In the genomic region with DNA sequence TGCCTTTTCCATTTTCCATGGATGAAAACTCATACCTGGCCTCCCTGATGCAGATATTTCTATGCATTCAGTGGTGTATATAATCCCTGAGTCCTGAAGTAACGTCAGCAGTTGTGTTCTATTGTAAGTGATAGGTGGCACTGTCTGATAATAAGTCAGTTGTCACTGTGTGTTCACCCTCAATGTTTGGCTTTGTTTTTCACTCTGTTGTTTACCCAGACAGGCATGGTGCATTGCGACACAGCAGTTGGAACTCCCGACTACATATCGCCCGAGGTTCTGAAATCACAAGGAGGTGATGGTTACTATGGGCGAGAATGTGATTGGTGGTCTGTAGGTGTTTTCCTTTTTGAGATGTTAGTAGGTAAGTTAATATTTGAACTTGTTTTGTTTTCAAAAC, we compare ENCODE assay signal across 18 mouse cellular contexts.
"Had no signal": no experiment of that assay in that cellular context is flagged by ENCODE, and none has a peak within 500 bp of the region (broad histone marks: within the 10 kb centered on the region; RNA-seq: fewer than 3 reads in every experiment).

No protein-coding gene starts in this region.

- H3K27ac ChIP-seq: midbrain, embryonic 10.5 days; midbrain, embryonic 12.5 days; neural tube, embryonic 13.5 days; neural tube, embryonic 15.5 days had no signal

- H3K9ac ChIP-seq: lung, embryonic 14.5 days; midbrain, embryonic 12.5 days; neural tube, embryonic 13.5 days; neural tube, embryonic 15.5 days had no signal

- H3K4me3 ChIP-seq: midbrain, embryonic 10.5 days; midbrain, embryonic 12.5 days; myocyte; neural tube, embryonic 13.5 days; neural tube, embryonic 15.5 days had no signal

- ATAC-seq: midbrain, embryonic 16.5 days had no signal

- H3K27me3 ChIP-seq: midbrain, embryonic 12.5 days; neural tube, embryonic 13.5 days; neural tube, embryonic 15.5 days had no signal

- H3K9me3 ChIP-seq: midbrain, embryonic 10.5 days; midbrain, embryonic 12.5 days; neural tube, embryonic 13.5 days; neural tube, embryonic 15.5 days had no signal

- DNase-seq: lung, embryonic 14.5 days; lung, postnatal 10 days; lung, postnatal 4 days; midbrain, embryonic 14.5 days; retina, postnatal 1 day; right cerebral cortex, adult 18-20 months; right cerebral cortex, postnatal 25 days; right cerebral cortex, postnatal 4 days; spleen, adult 18-20 months; thymus, adult 18-20 months; thymus, postnatal 14 days; thymus, postnatal 36 days had no signal

- H3K4me2 ChIP-seq: lung, embryonic 14.5 days; midbrain, embryonic 12.5 days; neural tube, embryonic 13.5 days; neural tube, embryonic 15.5 days had no signal

- H3K4me1 ChIP-seq: midbrain, embryonic 10.5 days; midbrain, embryonic 12.5 days; neural tube, embryonic 13.5 days; neural tube, embryonic 15.5 days had no signal
